Mouse (Mus musculus) limb, embryonic 10.5 days (tissue): ENCODE results near the gene Stpg2. TPM values are rescaled to one million over a fixed set of nuclear protein-coding genes. Genes with fewer than 3 reads are reported as not detected.
"Not testable (repeated sequence)": the region's sequence is repeated elsewhere in the genome, so short reads cannot be mapped to it uniquely, and the experiment has no call there.

Experiments used
- DNase-seq: peaks from one replicate; pipeline ENCODE4 v3.0.0-alpha.2; 2017; ENCODE audit warnings: low spot score
- H3K27ac ChIP-seq: fragments of 300-500 bp; sonication (generic); 2 replicates; pipeline ENCODE4 v1.5.1; 2016; ENCODE audit warnings: mild to moderate bottlenecking
- H3K27me3 ChIP-seq: fragments of 300-500 bp; sonication (generic); 2 replicates; pipeline ENCODE4 v1.6.1; 2016; ENCODE audit warnings: low read depth, mild to moderate bottlenecking; ENCODE audit not compliant: poor library complexity, severe bottlenecking
- H3K36me3 ChIP-seq: fragments of 300-500 bp; sonication (generic); 2 replicates; pipeline ENCODE4 v1.6.1; 2016; ENCODE audit warnings: mild to moderate bottlenecking, moderate library complexity
- H3K4me1 ChIP-seq: fragments of 300-500 bp; sonication (generic); 2 replicates; pipeline ENCODE4 v1.6.1; 2016
- H3K4me3 ChIP-seq: fragments of 300-500 bp; sonication (generic); 2 replicates; pipeline ENCODE4 v1.5.1; 2016; ENCODE audit warnings: mild to moderate bottlenecking, moderate library complexity
- H3K9me3 ChIP-seq: fragments of 300-500 bp; sonication (generic); replicated peaks from 2 replicates; pipeline ENCODE4 v1.6.1; 2016; ENCODE audit warnings: mild to moderate bottlenecking
- WGBS: fragments of 180-500 bp; shearing (Covaris S2); methylation state at CpG from one replicate; pipeline ENCODE4 v1.1.7; 2016; 5-methylcytosine and 5-hydroxymethylcytosine counted together
- polyA plus RNA-seq: library from polyadenylated mRNA; unstranded; fragments of >200 nt; fragmentation: Nextera tagmentation; extraction: Ambion mirVana; gene quantifications from 2 replicates; pipeline ENCODE4 v1.2.1, GENCODE M21; 2016

Gene Stpg2
- polyA plus RNA-seq, 1 experiment from 2014 or later: 0.09 TPM

DNA sequence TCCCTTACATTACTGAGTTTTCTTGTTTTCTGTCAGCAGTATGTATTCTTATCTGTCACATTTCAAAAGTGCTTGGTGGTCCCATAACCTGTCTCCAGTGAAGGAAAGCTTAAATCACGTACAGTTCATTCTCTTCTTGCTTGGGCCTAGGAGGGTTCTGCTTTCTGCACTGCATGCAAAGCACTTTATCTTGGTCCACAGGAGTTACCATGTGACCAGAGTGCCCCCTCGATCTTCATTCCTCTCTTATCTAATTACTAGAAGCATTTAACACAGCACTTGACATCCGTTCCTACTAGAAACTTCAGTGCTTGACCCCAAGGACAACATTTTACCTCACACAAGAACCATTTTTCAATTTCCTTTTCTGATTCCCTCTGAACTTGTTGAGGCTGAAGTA lies 470.7 kb downstream of the Stpg2 start:
- H3K36me3 ChIP-seq: no peaks in the 10 kb centered on the region

DNA sequence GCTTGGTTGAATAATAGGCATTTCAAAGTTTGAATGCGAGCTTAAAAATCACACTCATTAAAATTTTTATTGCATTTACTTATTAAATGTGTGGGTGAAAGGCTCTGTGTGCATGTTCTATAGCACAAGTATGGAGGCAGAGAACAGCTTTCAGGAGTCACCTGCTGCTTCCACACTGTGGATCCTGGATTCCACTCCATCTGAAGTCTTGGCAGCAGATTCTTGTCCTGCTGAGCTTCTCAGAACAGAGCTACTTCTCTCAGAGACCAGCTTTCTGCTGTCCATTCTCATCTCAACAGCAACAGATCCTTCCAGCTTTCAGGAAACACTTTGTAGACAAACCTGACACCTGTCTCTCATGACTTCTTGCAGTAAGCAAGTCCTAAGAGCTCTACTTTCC lies 471.2 kb downstream of the Stpg2 start:
- no peaks in the 10 kb centered on the region for H3K4me1 ChIP-seq
- no peak overlapping the region for H3K4me3 ChIP-seq
- WGBS: 89% methylated on average over 1 of the region's 1 CpGs
- no peaks in the 10 kb centered on the region for H3K36me3 ChIP-seq
- H3K9me3 ChIP-seq: no peaks in the 10 kb centered on the region
- DNase-seq: no peak
- no peak overlapping the region for H3K27ac ChIP-seq
- H3K27me3 ChIP-seq: no peaks in the 10 kb centered on the region

More for the DNA sequence above, 470.7 kb downstream of the Stpg2 start:
- DNase-seq: no peak
- no peak overlapping the region for H3K27ac ChIP-seq
- H3K4me3 ChIP-seq: no peak overlapping the region
- no peaks in the 10 kb centered on the region for H3K4me1 ChIP-seq
- 76% methylated on average over 3 of the region's 3 CpGs for WGBS
- H3K9me3 ChIP-seq: no peaks in the 10 kb centered on the region
- no peaks in the 10 kb centered on the region for H3K27me3 ChIP-seq

DNA sequence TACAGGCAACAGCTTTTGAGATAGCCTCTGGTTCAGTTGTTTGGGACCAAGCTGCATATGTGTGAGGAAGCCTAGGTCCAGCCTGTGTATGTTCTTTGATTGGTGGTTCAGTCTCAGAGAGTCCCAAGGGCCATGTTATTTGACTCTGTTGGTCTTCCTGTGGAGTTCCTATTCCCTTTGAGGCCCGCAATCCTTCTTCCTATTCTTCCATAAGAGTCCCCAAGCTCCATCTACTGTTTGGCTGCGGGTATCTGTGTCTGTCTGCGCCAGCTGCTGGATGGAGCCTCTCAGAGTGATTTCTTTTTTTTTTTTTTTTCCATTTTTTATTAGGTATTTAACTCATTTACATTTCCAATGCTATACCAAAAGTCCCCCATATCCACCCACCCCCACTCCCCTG lies 498.7 kb downstream of the Stpg2 start:
- H3K36me3 ChIP-seq, H3K27me3 ChIP-seq, H3K9me3 ChIP-seq, DNase-seq, H3K4me3 ChIP-seq, H3K4me1 ChIP-seq, H3K27ac ChIP-seq: not testable (repeated sequence)
- 96% methylated on average over 3 of the region's 3 CpGs for WGBS

DNA sequence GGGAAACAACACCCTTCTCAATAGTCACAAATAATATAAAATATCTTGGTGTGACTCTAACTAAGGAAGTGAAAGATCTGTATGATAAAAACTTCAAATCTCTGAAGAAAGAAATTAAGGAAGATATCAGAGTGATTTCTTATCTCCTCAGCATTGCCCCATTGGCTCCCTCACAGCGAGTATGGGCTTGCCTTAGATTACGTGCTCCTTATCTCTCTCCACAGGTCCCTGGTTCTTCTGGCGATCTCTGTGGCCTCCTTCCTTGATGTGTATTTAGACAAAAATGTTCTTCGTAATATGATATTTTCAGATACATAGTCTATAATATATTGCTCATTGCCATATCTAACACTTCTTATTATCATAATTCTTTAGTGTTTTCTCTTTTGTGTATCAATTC lies 501.9 kb downstream of the Stpg2 start:
- not testable (repeated sequence) for H3K4me3 ChIP-seq, H3K36me3 ChIP-seq, DNase-seq, H3K9me3 ChIP-seq, H3K27me3 ChIP-seq, H3K27ac ChIP-seq, H3K4me1 ChIP-seq
- 92% methylated on average over 4 of the region's 4 CpGs for WGBS

DNA sequence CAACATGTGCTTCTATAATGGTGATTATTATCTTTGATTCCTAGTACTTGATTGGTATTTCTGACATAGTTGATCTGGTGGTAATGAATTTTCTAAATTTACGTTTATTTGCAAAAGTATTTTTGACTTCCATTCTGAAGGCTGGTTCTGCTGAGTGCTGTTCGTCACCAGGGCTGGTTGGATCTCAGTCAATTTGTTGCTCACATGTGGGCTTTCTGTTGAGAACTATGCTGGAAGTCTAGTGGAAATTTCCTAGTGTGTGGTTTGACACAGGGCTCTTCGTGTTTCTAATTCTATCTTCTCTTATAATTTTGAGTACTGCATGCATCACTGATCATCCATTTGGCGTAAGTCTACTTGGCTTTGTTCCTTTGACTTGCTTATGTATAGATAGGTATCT lies 504.3 kb downstream of the Stpg2 start:
- no peaks in the 10 kb centered on the region for H3K4me1 ChIP-seq
- H3K4me3 ChIP-seq: no peak overlapping the region
- WGBS: 90% methylated on average over 4 of the region's 4 CpGs
- no peak overlapping the region for H3K27ac ChIP-seq
- no peaks in the 10 kb centered on the region for H3K27me3 ChIP-seq
- no peaks in the 10 kb centered on the region for H3K36me3 ChIP-seq
- no peak for DNase-seq
- H3K9me3 ChIP-seq: no peaks in the 10 kb centered on the region

DNA sequence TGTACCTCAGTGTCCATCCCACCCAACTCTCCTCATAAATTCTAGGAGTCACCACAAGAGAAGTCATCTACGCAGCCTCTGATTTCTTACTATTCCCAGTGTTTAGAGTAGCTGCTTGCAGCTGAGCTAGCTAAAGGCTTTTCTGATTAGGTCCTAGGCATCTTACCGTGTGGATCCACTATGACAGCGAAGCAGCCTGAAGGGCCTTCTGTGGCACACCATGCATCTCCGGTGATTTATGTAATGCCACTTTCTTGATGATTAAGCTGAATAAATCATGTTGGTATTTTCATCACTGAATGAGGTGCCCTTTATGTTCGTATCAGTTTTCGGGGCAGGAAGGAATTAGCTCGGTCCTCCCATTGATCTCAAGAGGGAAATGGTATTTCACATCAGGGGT lies 523.3 kb downstream of the Stpg2 start:
- H3K9me3 ChIP-seq: 0 out of 2 replicates have a peak, but pooled peaks cover 2% of the 10 kb centered on the region
- H3K27me3 ChIP-seq: no peaks in the 10 kb centered on the region
- no peak overlapping the region for H3K4me3 ChIP-seq
- no peak overlapping the region for H3K27ac ChIP-seq
- DNase-seq: no peak
- no peaks in the 10 kb centered on the region for H3K36me3 ChIP-seq
- 37% methylated on average over 7 of the region's 7 CpGs for WGBS
- H3K4me1 ChIP-seq: peaks cover 8% of the 10 kb centered on the region

DNA sequence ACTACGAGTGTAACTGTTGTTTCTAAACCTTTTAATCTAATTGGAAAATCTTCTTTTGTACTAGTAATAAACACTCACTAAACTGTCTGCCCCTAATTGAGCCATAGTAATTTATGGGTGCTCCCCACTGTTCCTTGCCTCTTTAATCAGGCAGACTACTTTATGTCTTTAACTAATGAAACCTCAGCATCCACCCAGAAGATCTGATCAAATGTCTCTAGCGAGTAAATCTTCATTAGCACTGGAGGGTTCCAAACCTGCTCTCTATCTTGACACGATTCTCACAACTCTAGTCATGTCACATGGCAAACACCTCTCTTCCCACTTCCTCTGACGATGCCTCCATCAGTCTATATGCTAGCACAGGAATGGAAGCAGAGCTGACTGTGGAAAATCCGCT lies 523.8 kb downstream of the Stpg2 start:
- Histone ChIP-seq H3K4me1 (peaks cover 8% of the 10 kb centered on the region), H3K4me3 (no peak overlapping the region), H3K36me3 (no peaks in the 10 kb centered on the region), H3K9me3 (0 out of 2 replicates have a peak, but pooled peaks cover 2% of the 10 kb centered on the region), H3K27me3 (no peaks in the 10 kb centered on the region), H3K27ac (no peak overlapping the region)
- DNase-seq: no peak
- 34% methylated on average over 5 of the region's 5 CpGs for WGBS

DNA sequence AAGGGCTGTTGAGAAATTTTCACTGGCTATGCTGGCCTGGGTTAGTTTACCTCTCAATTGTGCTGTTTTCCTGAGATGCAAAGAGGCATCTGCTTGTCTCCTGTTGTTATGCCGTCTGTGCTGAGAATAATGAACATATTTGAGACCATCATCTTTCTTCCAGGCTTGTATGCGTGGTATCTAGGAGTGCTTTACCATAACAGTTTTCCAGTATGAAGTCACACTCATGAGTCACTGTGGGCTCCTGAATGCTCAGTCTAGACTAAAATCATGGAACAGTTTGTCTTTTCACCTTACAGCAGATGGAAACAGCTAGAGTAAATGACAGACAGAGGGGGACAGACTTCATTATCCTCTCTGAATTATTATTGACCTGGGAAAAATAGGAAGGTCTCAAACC lies 527.7 kb downstream of the Stpg2 start:
- H3K36me3 ChIP-seq: no peaks in the 10 kb centered on the region
- peaks cover 8% of the 10 kb centered on the region for H3K4me1 ChIP-seq
- H3K27me3 ChIP-seq: no peaks in the 10 kb centered on the region
- H3K9me3 ChIP-seq: no peaks in the 10 kb centered on the region
- WGBS: 86% methylated on average over 2 of the region's 2 CpGs
- DNase-seq: no peak
- H3K27ac ChIP-seq: no peak overlapping the region
- no peak overlapping the region for H3K4me3 ChIP-seq

DNA sequence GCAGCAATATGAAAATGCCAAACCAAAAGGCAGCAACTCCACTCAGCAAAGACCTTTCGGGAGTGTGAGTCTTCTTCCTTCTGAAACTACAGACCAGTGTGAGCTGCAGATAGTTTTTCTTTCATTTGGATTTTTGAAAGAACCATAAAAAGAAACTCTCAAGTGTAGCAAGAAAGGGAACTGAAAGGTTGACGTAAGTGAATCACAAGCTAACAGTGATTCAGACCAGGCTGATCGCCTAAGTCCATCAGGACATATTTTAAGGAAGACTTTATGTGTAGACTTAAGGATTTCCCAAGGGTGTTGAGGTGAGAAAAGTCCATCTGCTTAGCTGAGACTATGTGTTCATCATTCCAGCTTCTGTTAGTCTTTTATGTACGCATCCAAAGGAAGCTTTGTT lies 533.9 kb downstream of the Stpg2 start:
- Histone ChIP-seq H3K36me3 (no peaks in the 10 kb centered on the region), H3K4me3 (no peak overlapping the region), H3K4me1 (no peaks in the 10 kb centered on the region), H3K27ac (no peak overlapping the region), H3K27me3 (no peaks in the 10 kb centered on the region), H3K9me3 (no peaks in the 10 kb centered on the region)
- whole genome bisulfite sequencing: 94% methylated on average over 4 of the region's 4 CpGs
- no peak for DNase-seq

Other genes with a start within 250 kb of the Stpg2 start
- gene Rap1gds1, start 130.5 kb upstream of the Stpg2 start, polyA plus RNA-seq: 52.8 and 54.4 TPM in 2 replicates